Mouse (Mus musculus): ENCODE results near the gene Tfrc.

Tfrc gene

GRCm38 (mm10) chr16:32650974-32651618 is 42.4 kb downstream of the Tfrc start:
- DNase-seq, result peak; percentile 45

- DNase-seq, result no peak
Observed at GRCm38 (mm10) chr16:32654071-32654733, 45.5 kb downstream of the Tfrc start.

- DNase-seq, result no peak
Observed at GRCm38 (mm10) chr16:32655534-32655933, 46.8 kb downstream of the Tfrc start.

GRCm38 (mm10) chr16:32656321-32656720 is 47.6 kb downstream of the Tfrc start:
- DNase-seq, result no peak

- no peak for DNase-seq
Observed at GRCm38 (mm10) chr16:32656794-32657193, 48.1 kb downstream of the Tfrc start.

- DNase-seq, result no peak
Observed at GRCm38 (mm10) chr16:32657498-32658250, 49.0 kb downstream of the Tfrc start.

- DNase-seq, result no peak
Observed at GRCm38 (mm10) chr16:32658743-32659171, 50.0 kb downstream of the Tfrc start.

GRCm38 (mm10) chr16:32659385-32659784 is 50.7 kb downstream of the Tfrc start:
- peak; percentile 76 for DNase-seq

- DNase-seq, result no peak
Observed at GRCm38 (mm10) chr16:32660095-32660494, 51.4 kb downstream of the Tfrc start.

- peak; percentile 52 for DNase-seq
Observed at GRCm38 (mm10) chr16:32660557-32661321, 52.0 kb downstream of the Tfrc start.

- DNase-seq, result no peak
Observed at GRCm38 (mm10) chr16:32661493-32661921, 52.8 kb downstream of the Tfrc start.

GRCm38 (mm10) chr16:32662372-32662771 is 53.7 kb downstream of the Tfrc start:
- no peak for DNase-seq

GRCm38 (mm10) chr16:32663231-32663858 is 54.6 kb downstream of the Tfrc start:
- DNase-seq, result no peak

GRCm38 (mm10) chr16:32664211-32664610 is 55.5 kb downstream of the Tfrc start:
- DNase-seq, result no peak

GRCm38 (mm10) chr16:32665851-32666665 is 57.3 kb downstream of the Tfrc start:
- peak; percentile 60 for DNase-seq

- DNase-seq, result no peak
Observed at GRCm38 (mm10) chr16:32666671-32667551, 58.2 kb downstream of the Tfrc start.

GRCm38 (mm10) chr16:32667552-32667872 is 58.8 kb downstream of the Tfrc start:
- DNase-seq, result no peak

GRCm38 (mm10) chr16:32668030-32668429 is 59.3 kb downstream of the Tfrc start:
- DNase-seq, result no peak

GRCm38 (mm10) chr16:32668472-32668871 is 59.8 kb downstream of the Tfrc start:
- DNase-seq, result no peak

- no peak for DNase-seq
Observed at GRCm38 (mm10) chr16:32669243-32669642, 60.5 kb downstream of the Tfrc start.

Data from kidney, adult 9 months (tissue).